Mouse (Mus musculus): ENCODE measurements around the gene Map4k3. TPM values are rescaled to one million over a fixed set of nuclear protein-coding genes. Genes with fewer than 3 reads are reported as not detected.
A peak's percentile ranks its signal among the peaks of the same experiment; 100 is the strongest.
"Not testable (repeated sequence)": the region's sequence is repeated elsewhere in the genome, so short reads cannot be mapped to it uniquely, and the experiment has no call there.

Map4k3 gene
- 25.4 TPM in 2 replicates for polyA plus RNA-seq (2015; fragmentation: Nextera tagmentation; extraction: Ambion mirVana)

- Histone ChIP-seq H3K27me3 (no peaks in the 10 kb centered on the region), H3K4me2 (peak within 1 kb of the TSS; percentile 90), H3K4me3 (peak within 1 kb of the TSS; percentile 92), H3K27ac (replicated peaks) (peak within 1 kb of the TSS; percentile 93), H3K9ac (peak within 1 kb of the TSS; percentile 98), H3K36me3 (no peaks in the 10 kb centered on the region), H3K9me3 (no peaks in the 10 kb centered on the region), H3K4me1 (replicated peaks) (peaks cover 41% of the 10 kb centered on the region)
- 1% methylated on average over 49 of the region's 64 CpGs for WGBS
- ATAC-seq (ENCODE audit: low FRiP score, low read depth), result peak; percentile 95
Observed at GRCm38 (mm10) chr17:80728062-80728858, at the start of gene Map4k3. Gene Map4k3, minus strand, starts transcription at chr17:80728485.

GRCm38 (mm10) chr17:80777581-80777980 lies 49.3 kb upstream of the Map4k3 start:
- H3K9me3 ChIP-seq, result no peaks in the 10 kb centered on the region
- ATAC-seq (ENCODE audit: low FRiP score, low read depth), result no peak
- H3K4me3 ChIP-seq, result no peak overlapping the region
- no peaks in the 10 kb centered on the region for H3K4me1 ChIP-seq (replicated peaks)
- H3K27ac ChIP-seq (replicated peaks), result no peak overlapping the region
- H3K4me2 ChIP-seq, result no peak overlapping the region
- H3K27me3 ChIP-seq, result no peaks in the 10 kb centered on the region
- H3K9ac ChIP-seq, result no peak overlapping the region
- no peaks in the 10 kb centered on the region for H3K36me3 ChIP-seq
- 86% methylated on average over 1 of the region's 1 CpGs for WGBS

- no peak overlapping the region for H3K4me3 ChIP-seq
- no peak overlapping the region for H3K4me2 ChIP-seq
- H3K27me3 ChIP-seq, result no peaks in the 10 kb centered on the region
- H3K27ac ChIP-seq (replicated peaks), result no peak overlapping the region
- no peaks in the 10 kb centered on the region for H3K4me1 ChIP-seq (replicated peaks)
- H3K9ac ChIP-seq, result no peak overlapping the region
- no peaks in the 10 kb centered on the region for H3K9me3 ChIP-seq
- WGBS, result 81% methylated on average over 8 of the region's 8 CpGs
- no peak for ATAC-seq (ENCODE audit: low FRiP score, low read depth)
- H3K36me3 ChIP-seq, result no peaks in the 10 kb centered on the region
Observed at GRCm38 (mm10) chr17:80775178-80775788, 47.0 kb upstream of the Map4k3 start.

- H3K27me3 ChIP-seq, result no peaks in the 10 kb centered on the region
- no peaks in the 10 kb centered on the region for H3K36me3 ChIP-seq
- H3K27ac ChIP-seq (replicated peaks), result no peak overlapping the region; the same call in 1 of the 2 replicates
- no peaks in the 10 kb centered on the region for H3K9me3 ChIP-seq
- no peak overlapping the region for H3K9ac ChIP-seq
- H3K4me3 ChIP-seq, result no peak overlapping the region
- 60% methylated on average over 14 of the region's 14 CpGs for WGBS
- H3K4me2 ChIP-seq, result no peak overlapping the region
- H3K4me1 ChIP-seq (replicated peaks), result no peaks in the 10 kb centered on the region
- no peak for ATAC-seq (ENCODE audit: low FRiP score, low read depth)
Observed at GRCm38 (mm10) chr17:80772545-80773453, 44.5 kb upstream of the Map4k3 start.

- Histone ChIP-seq H3K36me3 (no peaks in the 10 kb centered on the region), H3K4me1 (replicated peaks) (no peaks in the 10 kb centered on the region), H3K9ac (no peak overlapping the region), H3K27ac (replicated peaks) (no peak overlapping the region), H3K27me3 (no peaks in the 10 kb centered on the region), H3K4me3 (no peak overlapping the region), H3K4me2 (no peak overlapping the region), H3K9me3 (no peaks in the 10 kb centered on the region)
- no peak for ATAC-seq (ENCODE audit: low FRiP score, low read depth)
- WGBS, result 76% methylated on average over 1 of the region's 1 CpGs
Observed at GRCm38 (mm10) chr17:80770065-80770464, 41.8 kb upstream of the Map4k3 start.

- Histone ChIP-seq H3K4me2 (no peak overlapping the region), H3K27me3 (no peaks in the 10 kb centered on the region), H3K9me3 (no peaks in the 10 kb centered on the region), H3K36me3 (no peaks in the 10 kb centered on the region), H3K27ac (replicated peaks) (no peak overlapping the region), H3K4me3 (no peak overlapping the region), H3K4me1 (replicated peaks) (no peaks in the 10 kb centered on the region), H3K9ac (no peak overlapping the region)
- 54% methylated on average over 2 of the region's 2 CpGs for WGBS
- ATAC-seq (ENCODE audit: low FRiP score, low read depth), result no peak
Observed at GRCm38 (mm10) chr17:80765204-80765603, 36.9 kb upstream of the Map4k3 start.

- no peaks in the 10 kb centered on the region for H3K9me3 ChIP-seq
- no peak overlapping the region for H3K4me2 ChIP-seq
- H3K27me3 ChIP-seq, result no peaks in the 10 kb centered on the region
- H3K4me1 ChIP-seq (replicated peaks), result no peaks in the 10 kb centered on the region
- 69% methylated on average over 11 of the region's 11 CpGs for WGBS
- H3K9ac ChIP-seq, result no peak overlapping the region
- no peak overlapping the region for H3K4me3 ChIP-seq
- no peak overlapping the region for H3K27ac ChIP-seq (replicated peaks)
- ATAC-seq (ENCODE audit: low FRiP score, low read depth), result no peak
- no peaks in the 10 kb centered on the region for H3K36me3 ChIP-seq
Observed at GRCm38 (mm10) chr17:80763065-80763681, 34.9 kb upstream of the Map4k3 start.

- H3K4me2 ChIP-seq, result no peak overlapping the region
- no peak overlapping the region for H3K9ac ChIP-seq
- H3K9me3 ChIP-seq, result no peaks in the 10 kb centered on the region
- H3K4me1 ChIP-seq (replicated peaks), result no peaks in the 10 kb centered on the region
- no peaks in the 10 kb centered on the region for H3K27me3 ChIP-seq
- ATAC-seq (ENCODE audit: low FRiP score, low read depth), result no peak
- 66% methylated on average over 9 of the region's 9 CpGs for WGBS
- H3K4me3 ChIP-seq, result no peak overlapping the region
- H3K36me3 ChIP-seq, result no peaks in the 10 kb centered on the region
- no peak overlapping the region for H3K27ac ChIP-seq (replicated peaks)
Observed at GRCm38 (mm10) chr17:80762391-80763040, 34.2 kb upstream of the Map4k3 start.

- H3K27me3 ChIP-seq; ATAC-seq (ENCODE audit: low FRiP score, low read depth); H3K36me3 ChIP-seq; H3K4me1 ChIP-seq (replicated peaks); H3K4me2 ChIP-seq; H3K9me3 ChIP-seq; H3K9ac ChIP-seq; H3K4me3 ChIP-seq; H3K27ac ChIP-seq (replicated peaks): not testable (repeated sequence)
- 90% methylated on average over 8 of the region's 8 CpGs for WGBS
Observed at GRCm38 (mm10) chr17:80761191-80761590, 32.9 kb upstream of the Map4k3 start.

- H3K9me3 ChIP-seq, result no peaks in the 10 kb centered on the region
- H3K4me2 ChIP-seq, result no peak overlapping the region
- H3K27me3 ChIP-seq, result no peaks in the 10 kb centered on the region
- H3K4me3 ChIP-seq, result no peak overlapping the region
- H3K36me3 ChIP-seq, result no peaks in the 10 kb centered on the region
- no peak overlapping the region for H3K27ac ChIP-seq (replicated peaks)
- WGBS, result 92% methylated on average over 16 of the region's 16 CpGs
- no peaks in the 10 kb centered on the region for H3K4me1 ChIP-seq (replicated peaks)
- ATAC-seq (ENCODE audit: low FRiP score, low read depth), result no peak
- H3K9ac ChIP-seq, result no peak overlapping the region
Observed at GRCm38 (mm10) chr17:80760344-80761145, 32.3 kb upstream of the Map4k3 start.

- Histone ChIP-seq H3K27me3 (no peaks in the 10 kb centered on the region), H3K27ac (replicated peaks) (no peak overlapping the region), H3K4me1 (replicated peaks) (no peaks in the 10 kb centered on the region; the same call in 1 of the 2 replicates), H3K9me3 (no peaks in the 10 kb centered on the region), H3K9ac (no peak overlapping the region), H3K4me2 (no peak overlapping the region), H3K4me3 (no peak overlapping the region), H3K36me3 (no peaks in the 10 kb centered on the region)
- WGBS, result 83% methylated on average over 5 of the region's 5 CpGs
- no peak for ATAC-seq (ENCODE audit: low FRiP score, low read depth)
Observed at GRCm38 (mm10) chr17:80756043-80756442, 27.8 kb upstream of the Map4k3 start.
